Mouse (Mus musculus) brain, embryonic 18.5 days (tissue): ENCODE measurements around the gene Mterf2.

Experiments
- DNase-seq: peaks from one replicate; pipeline ENCODE4 v3.0.0-alpha.2; 2012; ENCODE audit warnings: low read depth, low spot score

Gene Mterf2

DNA sequence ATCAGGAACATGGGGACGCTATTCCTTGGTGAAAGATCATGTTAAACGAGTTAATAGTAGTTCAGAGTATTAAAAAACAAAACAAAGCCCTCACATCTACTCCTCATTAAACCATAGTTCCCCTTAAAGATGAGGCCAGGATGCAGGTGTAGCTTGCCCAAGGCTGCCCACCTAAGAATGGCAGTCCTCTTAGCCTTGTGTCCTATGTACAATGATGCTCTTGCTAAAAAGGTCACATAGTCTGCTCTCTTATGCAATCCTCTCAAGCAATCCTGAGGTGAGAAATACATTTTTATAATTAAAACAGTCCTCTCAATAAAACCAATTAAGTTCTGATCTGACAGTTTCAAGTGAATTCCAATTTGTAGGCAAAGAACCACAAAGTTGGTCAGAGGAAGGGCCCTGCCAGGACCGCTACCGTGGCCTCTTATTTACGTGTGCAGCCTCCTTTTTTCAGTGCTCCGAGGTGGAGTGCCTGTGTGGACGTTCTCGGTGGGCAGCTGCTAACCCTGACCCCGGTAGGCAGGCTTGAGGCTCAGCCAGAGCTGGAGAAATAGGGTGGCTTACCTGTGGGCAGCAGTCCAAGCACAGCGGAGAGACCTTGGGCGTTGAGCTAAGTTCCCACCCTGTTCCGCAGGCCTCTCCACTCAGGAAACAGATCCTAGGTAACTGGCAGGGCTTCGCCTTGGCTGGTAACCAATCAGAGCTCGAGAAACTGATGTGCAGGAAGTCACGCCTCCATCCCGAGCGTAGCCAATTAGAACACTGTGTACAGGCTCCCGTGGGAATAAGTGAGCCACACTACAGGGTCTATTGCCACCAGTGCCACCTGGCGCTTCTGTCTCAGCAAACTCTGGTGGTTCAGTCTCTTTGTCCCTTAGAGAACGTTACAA is at the start of gene Mterf2:
Gene Mterf2 (minus strand): TSS at position 633 of the 893 bp plus-strand sequence.
- peak; percentile 97 for DNase-seq

DNA sequence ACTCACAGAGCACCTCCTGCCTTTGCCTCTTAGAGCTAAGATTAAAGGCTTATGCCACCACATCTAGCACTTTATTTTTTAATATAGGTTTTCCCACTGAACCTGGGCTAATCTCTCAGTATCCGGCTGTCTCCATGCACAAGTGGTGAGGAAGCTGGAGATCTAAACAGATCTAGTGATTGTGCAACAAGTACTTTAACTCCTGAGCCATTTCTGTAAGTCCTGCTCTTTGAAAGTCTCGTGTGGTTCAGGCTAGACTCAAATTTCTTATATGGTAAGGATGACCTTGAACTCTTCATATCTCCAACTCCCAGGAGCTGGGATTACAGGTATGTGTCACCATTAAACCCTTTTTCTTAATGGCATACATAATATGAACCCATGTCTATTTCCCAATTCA is 48.8 kb upstream of the Mterf2 start:
- DNase-seq, result no peak

DNA sequence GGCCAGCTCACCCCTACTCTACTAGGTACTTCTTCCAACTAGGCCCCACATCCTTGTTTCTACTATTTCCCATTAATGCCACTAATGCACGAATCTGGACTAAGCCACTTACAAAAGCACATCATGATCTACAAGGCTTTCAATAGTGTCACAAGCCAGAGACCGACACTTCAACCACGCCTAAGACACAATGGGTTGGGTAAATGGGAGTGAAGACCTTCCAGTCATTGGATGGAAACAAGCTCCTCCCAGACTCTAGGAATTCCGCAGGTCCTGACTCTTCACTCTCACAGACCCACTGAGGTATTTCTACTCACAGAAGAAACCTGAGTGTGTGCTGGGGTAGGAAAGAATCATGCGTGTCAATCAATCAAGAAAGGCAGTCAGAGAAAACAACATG is 37.5 kb upstream of the Mterf2 start:
- no peak for DNase-seq

DNA sequence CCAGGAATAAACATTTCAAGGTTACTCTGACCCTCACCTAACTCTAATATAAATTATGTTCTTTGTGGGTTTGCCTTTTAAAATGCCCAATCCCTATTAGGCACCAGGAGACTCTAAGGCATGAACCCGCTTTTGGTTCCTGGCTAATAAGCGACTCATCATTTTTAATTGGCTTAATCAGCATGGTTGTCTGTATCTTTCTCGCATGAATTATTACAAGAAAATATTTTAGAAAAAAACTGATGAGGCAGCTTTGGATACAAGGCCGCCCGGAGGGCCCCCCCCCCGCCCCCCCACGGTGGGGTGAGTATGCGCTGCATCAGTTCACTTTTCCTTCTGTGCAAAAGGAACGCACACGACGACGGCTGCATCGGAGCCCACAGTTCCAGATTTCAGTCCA is 37.0 kb upstream of the Mterf2 start:
- DNase-seq, result no peak

DNA sequence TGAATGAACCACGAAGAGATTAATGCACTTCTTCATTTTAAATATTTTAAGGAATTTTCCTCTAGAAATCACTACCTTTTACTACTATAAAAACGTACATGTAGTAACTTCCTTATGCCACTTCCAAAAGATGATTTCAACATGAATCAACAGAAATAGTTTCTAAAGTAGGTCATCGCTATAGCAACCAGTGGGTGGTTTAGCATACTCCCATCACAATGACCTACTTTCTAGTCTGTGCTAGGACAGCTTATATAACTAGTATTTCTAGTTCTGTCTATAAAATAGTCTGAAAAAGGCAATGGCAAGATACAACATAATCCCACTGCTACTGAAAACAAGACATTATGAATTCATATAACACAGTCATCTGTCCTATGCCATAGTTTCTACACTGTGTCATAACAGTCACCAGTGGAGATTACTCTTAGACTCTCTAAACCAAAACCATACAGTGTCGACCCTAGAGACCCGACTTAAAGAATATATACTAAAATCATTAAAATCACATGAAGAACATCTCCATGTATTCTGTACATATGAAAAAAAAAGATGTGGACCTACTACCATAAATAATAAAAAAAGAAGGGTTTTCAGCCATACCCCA is 34.0 kb upstream of the Mterf2 start:
- peak; percentile 65 for DNase-seq

DNA sequence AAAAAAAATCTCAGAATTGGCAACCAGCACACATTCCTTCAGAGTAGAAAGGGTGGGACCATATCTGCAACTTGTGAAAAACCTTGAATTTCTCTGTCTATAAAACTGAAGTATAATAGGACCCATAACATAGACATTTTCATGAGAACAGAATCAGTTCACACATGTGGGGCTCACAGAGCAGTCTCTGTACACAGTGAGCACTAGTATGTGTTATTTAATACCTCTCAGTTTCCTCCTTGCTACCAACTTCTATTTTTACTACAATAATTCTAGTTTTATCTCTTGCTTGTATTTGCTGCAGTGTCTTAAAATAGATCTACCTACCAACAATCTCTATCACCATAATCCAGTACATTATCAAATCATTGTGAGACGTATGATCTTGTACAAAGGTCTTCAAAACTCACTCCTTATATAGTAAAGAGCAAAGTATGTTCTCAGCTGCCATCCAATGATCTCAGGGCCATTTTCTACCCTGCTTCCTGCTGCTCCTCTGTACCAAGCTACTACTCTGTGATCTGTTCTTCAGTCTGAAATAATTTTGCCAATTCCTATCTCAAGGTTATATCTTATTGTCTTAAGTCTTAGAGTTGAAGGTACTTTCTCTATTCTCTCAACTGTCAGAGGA is 32.3 kb upstream of the Mterf2 start:
- DNase-seq, result no peak

DNA sequence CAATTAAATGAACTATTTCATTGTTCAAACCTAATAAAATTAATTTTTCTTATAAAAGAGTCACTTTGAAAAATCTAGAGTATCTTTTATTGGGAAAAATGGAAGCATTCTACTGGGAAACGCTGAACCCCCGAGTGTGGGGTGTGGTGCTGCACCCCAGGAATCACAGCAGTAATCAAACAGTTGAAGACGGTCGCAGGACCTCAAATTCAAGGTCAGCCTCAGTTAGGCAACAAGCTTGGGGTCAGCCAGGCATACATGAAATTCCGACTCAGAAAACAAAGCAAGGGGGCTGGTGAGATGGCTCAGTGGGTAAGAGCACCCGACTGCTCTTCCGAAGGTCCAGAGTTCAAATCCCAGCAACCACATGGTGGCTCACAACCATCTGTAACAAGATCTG is 29.6 kb upstream of the Mterf2 start:
- no peak for DNase-seq

DNA sequence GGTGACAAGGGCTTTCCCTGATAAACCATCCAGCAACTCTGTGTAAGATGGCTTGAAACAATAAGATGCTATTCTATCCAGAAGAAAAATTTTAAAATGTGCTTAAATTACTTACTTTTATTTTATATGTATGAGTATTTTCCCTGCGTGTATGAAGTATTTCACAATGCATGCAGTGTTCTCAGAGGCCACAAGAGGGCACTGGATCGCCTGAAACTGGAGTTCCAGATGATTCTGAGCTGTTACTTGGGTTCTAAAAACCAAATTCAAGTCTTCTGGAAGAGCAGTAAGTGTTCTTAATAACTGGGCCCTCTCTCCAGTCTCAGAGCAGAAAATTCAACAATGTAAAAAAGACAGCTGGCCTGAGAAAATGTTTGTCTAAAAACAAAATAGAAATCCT is 26.4 kb upstream of the Mterf2 start:
- DNase-seq, result peak; percentile 16

DNA sequence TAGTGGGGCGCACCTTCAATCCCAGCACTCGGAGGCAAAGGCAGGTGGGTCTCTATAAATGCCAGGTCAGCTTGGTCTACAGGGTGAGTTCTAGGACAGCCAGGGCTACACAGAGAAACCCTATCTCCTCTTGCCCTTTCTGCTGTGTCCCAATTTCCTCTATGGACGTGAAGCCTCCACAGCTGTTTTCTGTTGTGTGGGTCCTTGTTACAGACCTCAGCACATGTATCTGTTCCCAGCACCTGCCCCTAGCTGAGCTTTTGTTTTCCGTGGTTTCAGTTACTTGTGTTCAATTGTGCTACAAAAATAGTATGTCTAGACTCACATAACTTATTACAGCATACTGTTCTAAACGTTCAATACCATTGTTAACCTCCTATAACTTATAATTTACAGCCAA is 21.4 kb upstream of the Mterf2 start:
- no peak for DNase-seq

DNA sequence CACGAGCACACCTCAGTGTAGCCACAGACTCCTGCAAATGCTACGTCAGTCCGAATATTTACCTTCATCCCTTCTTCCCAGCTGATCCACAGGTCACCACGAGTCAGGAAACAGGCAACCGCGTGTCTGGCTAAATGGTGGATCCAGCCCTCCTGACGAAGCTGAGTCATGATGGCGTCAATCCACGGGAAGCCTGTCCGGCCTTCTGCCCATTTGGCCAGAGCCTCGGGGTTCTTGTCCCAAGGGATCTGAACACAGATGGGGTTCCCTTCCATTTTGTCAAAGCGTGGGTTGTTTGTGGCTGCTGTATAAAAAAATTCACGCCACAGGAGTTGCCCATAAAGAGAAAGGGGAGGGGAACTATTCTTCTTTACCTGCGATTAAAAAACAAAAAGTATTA is 18.5 kb upstream of the Mterf2 start:
- DNase-seq, result no peak

DNA sequence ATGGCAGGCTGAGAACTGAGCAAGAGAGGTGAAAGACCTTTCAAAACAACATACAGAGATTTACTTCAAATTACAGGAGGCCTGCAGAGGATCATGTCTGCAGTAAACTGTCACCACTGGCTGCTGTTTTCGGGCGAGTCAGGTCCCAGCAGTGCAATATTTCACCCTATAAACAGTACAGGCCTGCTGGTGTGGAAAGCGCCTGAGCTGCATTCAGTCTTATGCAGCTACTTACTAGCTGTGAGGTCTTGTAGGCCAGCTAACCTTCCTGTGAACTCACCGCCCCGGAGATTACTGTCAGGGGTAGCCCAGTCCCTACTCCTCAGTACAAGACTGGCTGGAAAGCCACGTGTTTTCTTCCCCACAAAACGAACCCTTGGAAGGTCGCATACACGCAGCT is 13.6 kb upstream of the Mterf2 start:
- DNase-seq, result no peak

DNA sequence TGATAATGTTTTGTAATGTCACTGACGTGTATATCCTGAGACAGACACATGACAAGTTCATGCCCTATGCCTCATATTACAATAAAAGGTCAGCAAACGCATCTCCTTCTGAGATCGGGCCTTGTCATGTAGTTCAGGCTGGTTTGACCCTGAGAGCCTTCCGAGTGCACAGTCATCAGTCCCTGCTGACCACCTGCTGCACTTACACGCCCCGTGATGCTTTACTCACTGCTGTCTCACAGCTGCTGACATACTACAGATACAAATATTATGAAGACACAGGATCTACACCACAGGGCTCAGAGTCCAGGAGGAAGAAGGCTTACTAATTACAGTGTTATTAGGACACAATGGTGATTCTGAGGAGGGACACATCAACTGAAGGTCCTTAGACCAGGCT is 8.7 kb upstream of the Mterf2 start:
- no peak for DNase-seq

DNA sequence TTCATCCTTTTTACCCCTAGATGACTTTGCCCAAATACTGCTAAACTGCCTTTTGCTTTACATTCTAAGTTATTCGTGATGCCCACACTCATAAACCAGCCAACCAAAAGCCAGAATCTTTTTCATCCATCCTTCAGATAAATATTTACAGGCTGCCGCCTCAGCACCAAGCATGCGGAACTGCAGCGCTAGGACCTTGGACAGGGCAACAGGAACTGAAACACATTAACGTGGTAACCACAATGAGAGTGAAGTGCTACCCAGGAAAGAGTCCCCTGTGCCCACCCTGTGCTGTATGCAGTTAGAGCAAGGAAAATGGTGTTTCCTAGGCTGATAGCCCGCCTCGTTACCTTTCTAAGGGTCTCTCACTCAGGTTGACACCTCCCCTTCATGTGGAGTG is 626 bp upstream of the Mterf2 start:
- DNase-seq, result no peak

DNA sequence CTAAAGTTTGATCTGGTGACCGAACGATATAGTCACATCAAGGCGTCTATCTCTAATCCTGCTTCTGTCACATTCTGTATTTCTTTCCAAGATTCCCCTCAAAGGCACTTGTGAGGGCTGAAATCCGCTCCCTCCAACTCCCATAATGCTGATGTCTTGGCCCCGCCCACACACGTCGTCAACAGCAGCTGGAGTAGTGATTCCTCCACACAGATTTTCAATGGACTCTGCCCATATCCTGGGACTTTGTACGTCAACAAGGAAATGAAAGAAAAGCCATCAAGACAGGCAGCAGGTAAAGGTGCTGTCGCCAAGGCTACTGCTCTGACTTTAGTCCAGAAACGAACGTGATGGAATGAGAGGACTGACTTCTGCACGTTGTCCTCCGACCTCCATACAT is 2.6 kb downstream of the Mterf2 start:
- no peak for DNase-seq

DNA sequence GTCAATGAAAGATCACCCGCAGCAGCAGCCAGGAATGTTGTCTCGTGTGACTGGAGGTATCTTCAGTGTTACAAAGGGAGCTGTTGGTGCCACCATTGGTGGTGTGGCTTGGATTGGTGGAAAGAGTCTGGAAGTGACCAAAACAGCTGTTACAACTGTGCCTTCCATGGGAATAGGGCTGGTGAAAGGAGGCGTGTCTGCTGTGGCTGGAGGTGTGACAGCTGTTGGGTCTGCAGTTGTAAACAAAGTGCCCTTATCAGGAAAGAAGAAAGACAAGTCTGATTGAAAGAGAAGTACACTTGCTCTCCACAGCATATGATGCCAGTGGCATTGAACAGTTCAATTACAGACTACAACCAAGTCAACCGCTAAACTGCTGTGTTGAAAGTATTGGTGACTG is 13.4 kb downstream of the Mterf2 start:
- no peak for DNase-seq

DNA sequence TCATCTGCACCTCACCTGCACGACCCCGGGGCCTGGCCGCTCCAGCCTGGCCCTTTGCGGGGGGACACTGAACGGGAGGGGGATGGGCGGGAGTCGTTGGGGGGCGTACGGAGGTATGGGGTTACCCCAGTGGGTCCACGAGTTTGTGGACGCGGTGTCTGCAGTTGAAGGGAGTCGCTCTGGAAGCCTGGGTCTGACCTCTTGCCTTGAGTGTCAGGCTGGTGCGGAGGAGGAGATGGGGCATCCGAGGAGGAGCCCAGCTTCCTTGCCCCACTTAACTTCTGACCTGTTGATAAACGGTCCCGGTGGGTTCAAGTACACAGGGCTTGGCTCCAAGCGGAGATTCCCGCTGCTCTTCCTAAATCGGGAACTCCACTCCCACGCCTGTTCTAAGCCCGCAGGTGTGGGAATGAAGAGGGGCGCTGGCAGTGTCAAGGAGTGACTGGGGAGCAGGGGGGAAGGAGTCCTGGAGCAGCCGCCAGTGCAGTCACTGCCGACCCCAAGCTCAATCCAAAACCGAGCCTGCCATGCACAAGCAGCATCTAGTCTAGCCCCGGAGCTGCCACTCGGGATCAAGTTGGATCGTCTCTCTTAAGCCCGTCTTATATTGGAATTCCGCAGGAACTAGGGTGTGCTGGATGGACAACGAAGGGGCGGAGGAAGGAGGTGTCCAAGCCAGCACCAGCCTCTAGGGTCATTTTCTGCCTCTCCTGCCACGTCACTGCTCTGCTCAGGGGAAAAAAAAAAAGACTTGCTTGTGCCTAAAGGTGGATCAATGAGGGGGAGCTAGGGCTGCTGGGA is 24.5 kb downstream of the Mterf2 start:
- DNase-seq, result no peak

DNA sequence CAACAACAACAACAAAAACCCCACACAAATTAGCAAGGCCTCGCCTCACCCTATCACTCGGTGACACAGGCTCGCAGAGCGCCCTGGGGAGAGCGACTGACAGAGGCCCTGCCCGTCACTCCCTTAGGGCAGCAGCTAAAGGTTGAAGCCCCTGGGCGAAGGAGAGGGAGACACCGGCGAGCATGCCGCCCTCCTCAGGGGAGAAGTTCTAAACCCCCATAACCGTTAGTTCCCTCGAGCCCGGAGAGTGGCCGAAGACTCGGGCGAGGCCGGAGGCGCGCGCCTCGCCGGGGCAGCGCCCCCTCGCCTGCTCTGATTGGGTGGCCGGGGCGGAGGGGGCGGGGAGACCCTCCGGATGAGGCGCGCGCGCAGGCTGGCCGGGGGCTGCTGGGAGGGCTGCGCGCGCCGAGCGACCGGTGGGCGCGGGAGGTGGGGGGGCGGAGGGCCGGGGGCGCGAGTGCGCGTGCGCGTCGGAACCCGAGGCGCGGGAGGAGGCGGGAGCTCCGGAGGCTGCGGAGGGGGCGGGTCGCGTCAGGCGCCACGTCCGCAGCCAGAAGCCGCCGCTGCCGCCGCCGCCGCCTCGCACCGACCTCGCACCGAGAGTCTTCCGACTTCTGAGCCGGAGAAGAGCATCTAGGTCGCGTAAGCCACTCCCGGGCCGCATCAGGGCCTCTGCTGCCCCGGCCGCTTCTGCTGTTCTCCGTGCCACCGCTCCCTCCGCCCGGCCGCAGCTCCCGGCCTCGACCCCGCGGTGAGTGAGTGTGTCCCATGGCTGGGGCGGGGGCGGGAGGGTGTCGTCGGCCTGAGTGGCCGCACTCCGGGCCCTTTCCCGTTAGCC is 25.4 kb downstream of the Mterf2 start, which contains the start of the genes Fhl4 and Tmem263:
Gene Fhl4 (minus strand): TSS at position 249 of the 838 bp plus-strand sequence.
Gene Tmem263 (plus strand): TSS at position 381 of the 838 bp plus-strand sequence.
- DNase-seq, result peak; percentile 84

DNA sequence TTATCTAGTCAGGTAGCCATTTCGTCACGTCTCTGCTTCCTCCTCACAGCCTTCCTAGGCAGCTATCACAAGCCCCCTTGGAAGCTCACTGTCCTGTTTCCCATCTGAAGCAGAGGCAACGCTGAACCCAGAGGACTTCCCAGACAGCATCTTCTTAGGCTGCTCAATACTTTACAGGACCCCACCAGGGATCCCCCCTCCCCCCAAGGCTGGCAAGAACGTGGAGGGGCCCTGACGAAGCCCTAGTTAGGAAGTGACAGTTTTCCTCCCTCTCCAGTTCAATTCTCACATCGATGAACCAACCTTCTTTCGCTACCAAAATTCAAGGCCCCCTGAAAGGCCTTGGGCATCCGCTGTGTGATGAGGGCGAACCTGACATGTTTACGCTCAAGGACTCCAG is 26.0 kb downstream of the Mterf2 start:
- DNase-seq, result no peak

DNA sequence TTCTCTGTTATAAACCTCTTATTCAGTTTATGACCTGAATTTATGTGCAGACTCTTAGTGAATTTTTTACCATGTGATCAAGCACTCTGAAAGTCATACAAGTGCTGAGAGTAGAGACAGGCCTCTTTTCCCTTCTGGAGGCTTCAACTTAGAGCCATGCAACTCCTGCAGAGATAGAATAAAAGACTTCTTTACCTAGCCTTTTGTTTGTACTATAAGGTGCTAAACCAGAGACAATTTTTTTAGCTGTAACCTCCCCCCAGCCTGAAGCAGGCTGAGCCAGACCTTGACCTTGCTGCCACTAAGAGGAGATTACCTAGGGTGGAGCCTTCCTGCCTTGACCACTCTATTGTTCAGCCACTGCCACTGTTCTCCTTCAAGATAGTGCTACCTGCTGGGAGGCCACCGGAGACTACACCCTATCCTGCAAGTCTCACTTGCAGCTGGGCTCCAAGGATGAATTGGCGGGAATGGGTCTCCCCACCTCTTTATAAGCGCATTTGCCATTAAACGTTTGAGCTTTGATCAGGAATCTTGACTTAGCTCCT is 56.1 kb downstream of the Mterf2 start:
- DNase-seq, result no peak
